Mouse (Mus musculus) v-Abl transformed pro-B cells (cell line): ENCODE data around the gene Dad1.

Source experiments
- in situ Hi-C, 2 experiments: fragments of 400-800 bp; cut with MboI; formaldehyde crosslinking; loops; one replicate each; pipeline ENCODE4 v1.15.1; 2025; ENCODE audit not compliant: unreplicated experiment in 2 of 2

Dad1 gene

GRCm38 (mm10) chr14:54189255-54189654 lies 64.6 kb downstream of the Dad1 start:
- in situ Hi-C loops: no loop called here

- in situ Hi-C loops: no loop called here
Measured at GRCm38 (mm10) chr14:54187211-54187610, 66.7 kb downstream of the Dad1 start.
